Mouse (Mus musculus): ENCODE measurements around the gene Nfic.

- peak; percentile 28 for TF ChIP-seq CTCF (IDR thresholded peaks at IDR 0.05; ENCODE audit: low read depth)
- peak; percentile 60 for TF ChIP-seq EP300 (IDR thresholded peaks at IDR 0.05; ENCODE audit: low read depth)
Observed at GRCm38 (mm10) chr10:81413310-81414261, 41.8 kb downstream of the Nfic start.
